Mouse (Mus musculus) neural tube, postnatal 0 days (tissue): Measurements from ENCODE around the gene Aste1. TPM values are rescaled to one million over a fixed set of nuclear protein-coding genes. Genes with fewer than 3 reads are reported as not detected.

Source experiments
- polyA plus RNA-seq: library from polyadenylated mRNA; unstranded; fragments of >200 nt; fragmentation: Nextera tagmentation; extraction: Ambion mirVana; gene quantifications from 2 replicates; pipeline ENCODE4 v1.2.1, GENCODE M21; 2015

The Aste1 gene
- polyA plus RNA-seq: 8.7 and 9.8 TPM in 2 replicates

DNA sequence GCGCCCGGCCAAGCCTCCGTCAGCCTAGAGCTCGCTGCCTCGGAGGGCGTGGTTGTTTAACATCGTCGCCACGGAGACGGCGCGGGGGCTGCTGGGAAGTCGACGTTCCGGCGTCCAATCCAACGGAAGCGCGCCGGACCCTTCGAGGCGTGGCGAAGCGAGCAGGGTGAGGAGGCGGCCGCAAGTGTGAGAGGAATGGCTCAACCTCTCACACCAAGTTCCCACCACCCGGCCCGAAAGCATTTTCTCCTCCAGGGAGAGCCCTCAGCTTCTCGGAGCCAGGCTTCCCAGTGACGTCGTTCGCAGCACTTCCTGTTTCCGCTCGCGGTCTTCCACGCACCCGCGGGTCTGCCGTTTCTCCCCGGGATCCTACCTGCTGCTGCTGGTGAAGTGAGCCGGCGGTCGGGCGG is at the start of gene Aste1, which contains the start of gene Nek11:
Aste1 (plus strand) TSS at position 175 of the 410 bp plus-strand sequence.
Nek11 (minus strand) TSS at position 307 of the 410 bp plus-strand sequence.

Other genes starting within 250 kb of the Aste1 start
- gene Nek11, start 132 bp downstream of the Aste1 start, polyA plus RNA-seq: 2.1 and 2.8 TPM in 2 replicates
- gene Atp2c1, start 131.9 kb downstream of the Aste1 start, polyA plus RNA-seq: 66.0 and 67.7 TPM in 2 replicates
- 13.1 and 13.6 TPM in 2 replicates for gene Pik3r4, start 247.6 kb downstream of the Aste1 start, polyA plus RNA-seq